Mouse (Mus musculus) layer of hippocampus, adult 2 months (tissue): ENCODE data around the gene Nkd2. TPM values are rescaled to one million over a fixed set of nuclear protein-coding genes. Genes with fewer than 3 reads are reported as not detected.

Experiments
- DNase-seq, 2 experiments: peaks; one replicate each; pipeline ENCODE4 v3.0.0; 2022; ENCODE audit warnings: low spot score in 2 of 2
- H3K27ac ChIP-seq: fragments of 200-600 bp; 2 replicates; pipeline ENCODE4 v1.8.1; 2022
- H3K4me3 ChIP-seq: fragments of 200-600 bp; 2 replicates; pipeline ENCODE4 v1.8.1; 2022; ENCODE audit warnings: mild to moderate bottlenecking
- CTCF ChIP-seq: fragments of 200-600 bp; conservative IDR thresholded peaks from 2 replicates; pipeline ENCODE4 v1.8.1; 2022; ENCODE audit warnings: antibody characterized with exemption, mild to moderate bottlenecking, moderate library complexity
- long read RNA-seq, 2 experiments: library from polyadenylated mRNA; stranded (forward); transcript quantifications; one replicate each; pipeline ENCODE4 v2.0.0; 2021; ENCODE audit warnings: borderline mapping rate in 2 of 2
- total RNA-seq, 2 experiments: library from RNA; stranded (reverse); gene quantifications; 2 replicates each; pipeline ENCODE4 v1.2.3; 2021

The Nkd2 gene
- total RNA-seq = 1 to 10 TPM; 6.2 to 8.9 TPM
- long read RNA-seq, experiment 1, full-length matches to known transcripts = 11 of 12 reads
- long read RNA-seq, experiment 1, partial matches to known transcripts = 0 of 12 reads
- long read RNA-seq, experiment 1, other reads (novel, unspliced or antisense) = 1 of 12 reads
- long read RNA-seq, experiment 2, full-length matches to known transcripts = 6 of 14 reads
- long read RNA-seq, experiment 2, partial matches to known transcripts = 5 of 14 reads
- long read RNA-seq, experiment 2, other reads (novel, unspliced or antisense) = 3 of 14 reads

DNA sequence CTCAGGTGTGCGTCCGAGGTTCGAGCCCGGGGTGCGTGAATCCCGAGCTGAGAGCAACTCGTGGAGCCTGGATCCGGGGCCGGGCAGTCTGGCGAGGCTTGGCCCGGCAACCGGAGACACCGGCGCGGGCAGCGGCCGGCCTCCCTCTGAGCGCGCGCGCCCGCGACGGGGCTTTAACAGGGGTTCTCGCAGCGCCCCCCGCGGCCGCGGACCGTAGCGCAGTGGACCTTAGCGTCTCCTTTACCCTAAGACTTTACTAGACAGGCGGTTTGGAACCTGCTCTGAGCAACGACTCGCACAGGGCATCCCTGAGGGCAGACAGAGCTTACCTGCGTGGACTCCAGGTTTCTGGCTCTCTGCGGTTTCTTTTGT lies at the start of gene Nkd2:
TSS of gene Nkd2 (minus strand) at position 167 of the 372 bp plus-strand sequence.
- peak; percentile 90 for TF ChIP-seq CTCF
- peak within 1 kb of the TSS; percentile 25; the same call in 1 of the 2 replicates for H3K27ac ChIP-seq
- DNase-seq = peak; percentile 44 to 77
- peak within 1 kb of the TSS; percentile 64 for H3K4me3 ChIP-seq

GRCm38 (mm10) chr13:73892493-73893178 lies 45.2 kb upstream of the Nkd2 start:
- no peak for DNase-seq
- H3K27ac ChIP-seq = no peak overlapping the region
- TF ChIP-seq CTCF = no peak
- H3K4me3 ChIP-seq = no peak overlapping the region

- H3K4me3 ChIP-seq = no peak overlapping the region
- H3K27ac ChIP-seq = no peak overlapping the region
- no peak for DNase-seq
- no peak for TF ChIP-seq CTCF
Measured at GRCm38 (mm10) chr13:73887415-73887874, 40.0 kb upstream of the Nkd2 start.

GRCm38 (mm10) chr13:73886601-73887000 lies 39.2 kb upstream of the Nkd2 start:
- no peak for TF ChIP-seq CTCF
- Histone ChIP-seq H3K27ac (no peak overlapping the region), H3K4me3 (no peak overlapping the region)
- DNase-seq = no peak

- Histone ChIP-seq H3K4me3 (no peak overlapping the region), H3K27ac (no peak overlapping the region)
- no peak for TF ChIP-seq CTCF
- DNase-seq = no peak
Measured at GRCm38 (mm10) chr13:73886066-73886465, 38.6 kb upstream of the Nkd2 start.

- Histone ChIP-seq H3K4me3 (no peak overlapping the region), H3K27ac (no peak overlapping the region)
- no peak for DNase-seq
- TF ChIP-seq CTCF = no peak
Measured at GRCm38 (mm10) chr13:73885656-73886055, 38.2 kb upstream of the Nkd2 start.

DNA sequence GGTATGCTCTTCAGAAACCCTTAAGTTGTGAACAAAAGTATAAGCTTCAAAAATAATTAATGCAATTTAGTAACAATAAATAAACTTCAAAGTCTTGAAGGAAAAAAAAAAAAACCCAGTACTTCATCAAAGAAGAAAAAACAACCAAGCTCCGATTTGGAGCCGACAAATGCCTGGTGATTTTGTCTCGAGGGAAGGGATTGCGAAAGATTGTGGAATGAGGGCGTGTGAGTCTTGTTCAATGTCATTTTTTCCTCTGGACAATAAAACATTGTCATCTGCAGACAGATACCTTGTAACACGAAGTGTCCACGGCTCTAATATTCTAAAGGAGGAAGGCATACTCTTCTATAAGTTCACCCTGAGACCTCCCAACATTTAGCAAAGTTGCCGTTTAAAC lies 33.9 kb upstream of the Nkd2 start:
- no peak overlapping the region for H3K4me3 ChIP-seq
- no peak overlapping the region for H3K27ac ChIP-seq
- no peak for DNase-seq
- no peak for TF ChIP-seq CTCF

DNA sequence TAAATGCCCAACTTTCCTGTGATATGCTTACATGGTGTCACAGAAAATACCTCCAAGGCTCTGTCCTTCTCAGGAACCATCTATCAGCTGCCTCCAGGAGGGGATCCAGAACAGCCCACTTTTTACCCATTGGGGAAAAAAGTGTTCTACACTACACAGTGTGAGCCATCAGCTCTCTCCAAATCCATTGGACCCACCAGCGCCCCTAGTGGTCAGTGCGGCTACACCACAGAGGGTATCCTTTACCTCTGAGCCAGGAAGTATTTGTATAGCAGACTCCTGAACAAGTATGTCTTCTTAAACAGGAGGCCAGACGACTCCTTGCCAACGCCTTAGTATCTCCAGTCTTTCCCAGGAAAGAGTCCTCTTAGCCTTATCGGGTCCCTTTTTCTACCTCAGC lies 32.4 kb upstream of the Nkd2 start:
- H3K4me3 ChIP-seq = no peak overlapping the region
- DNase-seq = peak in 1 of 2 experiments; percentile 35
- no peak overlapping the region for H3K27ac ChIP-seq
- TF ChIP-seq CTCF = peak; percentile 81

DNA sequence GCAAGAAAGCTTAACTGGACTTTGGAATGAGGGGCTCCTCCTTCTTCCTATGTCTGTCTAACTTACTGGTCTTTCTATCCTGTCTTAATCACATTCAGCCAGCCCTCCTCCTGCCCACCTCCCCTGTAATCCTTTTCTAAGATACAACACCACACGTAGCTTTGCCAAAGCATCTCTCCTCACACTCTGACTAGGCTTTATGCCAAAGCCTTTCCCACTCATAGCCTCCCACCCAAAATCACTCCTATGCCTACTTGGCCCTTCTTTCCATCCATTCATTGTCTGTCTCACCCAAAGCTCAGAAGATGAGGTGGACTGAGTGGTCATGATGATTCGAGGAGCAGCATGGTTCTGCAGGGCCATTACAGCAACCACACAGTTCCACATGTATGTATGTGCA lies 24.7 kb upstream of the Nkd2 start:
- Histone ChIP-seq H3K27ac (no peak overlapping the region), H3K4me3 (no peak overlapping the region)
- DNase-seq = no peak
- TF ChIP-seq CTCF = no peak

- TF ChIP-seq CTCF = no peak
- no peak for DNase-seq
- H3K27ac ChIP-seq = peak overlapping the region; percentile 25; the same call in 1 of the 2 replicates
- peak overlapping the region; percentile 64 for H3K4me3 ChIP-seq
Measured at GRCm38 (mm10) chr13:73846589-73847464, 604 bp downstream of the Nkd2 start.

DNA sequence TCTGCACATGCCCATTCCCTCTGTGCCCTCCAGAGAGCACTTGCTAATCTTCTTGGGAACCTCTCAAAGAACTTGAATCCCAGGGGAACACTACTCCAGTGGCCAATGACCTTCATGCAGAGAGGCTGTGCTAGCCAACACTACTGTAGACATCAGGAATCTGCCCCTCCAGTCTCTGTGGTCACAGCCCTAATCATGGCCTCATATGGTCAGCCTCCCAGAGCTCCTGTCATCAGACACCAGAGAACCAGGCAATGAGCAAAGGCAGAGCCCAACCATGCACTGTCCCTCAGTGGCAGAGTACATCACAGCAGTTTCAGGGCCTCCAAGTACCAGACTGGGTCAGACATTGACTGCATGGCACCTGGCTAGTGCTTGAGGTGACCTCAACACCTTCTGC lies 4.7 kb downstream of the Nkd2 start:
- no peak for TF ChIP-seq CTCF
- no peak for DNase-seq
- H3K4me3 ChIP-seq = no peak overlapping the region
- H3K27ac ChIP-seq = no peak overlapping the region

- Histone ChIP-seq H3K4me3 (no peak overlapping the region), H3K27ac (no peak overlapping the region)
- TF ChIP-seq CTCF = no peak
- DNase-seq = no peak
Measured at GRCm38 (mm10) chr13:73839740-73840139, 7.7 kb downstream of the Nkd2 start.

- Histone ChIP-seq H3K4me3 (no peak overlapping the region), H3K27ac (no peak overlapping the region)
- no peak for TF ChIP-seq CTCF
- DNase-seq = no peak
Measured at GRCm38 (mm10) chr13:73839137-73839548, 8.3 kb downstream of the Nkd2 start.
